Mouse (Mus musculus): ENCODE measurements around the gene Col4a1.

The Col4a1 gene

DNA sequence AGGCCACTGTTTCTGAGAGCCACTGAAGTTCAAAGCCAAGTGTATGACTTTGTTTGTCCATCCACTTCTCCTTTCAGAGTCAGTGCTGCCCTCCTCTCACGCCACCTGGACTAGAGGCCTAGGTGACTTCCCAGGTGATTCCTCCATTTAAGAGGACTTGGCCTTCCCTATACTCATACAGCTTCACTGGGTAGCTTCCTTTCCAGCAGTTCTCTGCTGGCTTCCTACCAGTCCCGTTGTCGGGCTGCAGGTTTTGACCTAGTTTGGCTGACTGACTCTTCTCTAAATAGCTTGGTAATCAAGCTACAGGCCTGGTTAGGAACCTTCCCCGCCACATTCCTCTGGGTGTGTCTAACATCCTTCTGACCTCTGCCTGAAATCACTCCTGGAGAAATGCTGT is 18.9 kb upstream of the Col4a1 start:
- no peak for DNase-seq (ENCODE audit: low read depth)

- DNase-seq (ENCODE audit: low read depth) = no peak
Observed at GRCm38 (mm10) chr8:11327722-11328417, 15.2 kb upstream of the Col4a1 start.

GRCm38 (mm10) chr8:11327298-11327697 is 14.7 kb upstream of the Col4a1 start:
- DNase-seq (ENCODE audit: low read depth) = no peak

DNA sequence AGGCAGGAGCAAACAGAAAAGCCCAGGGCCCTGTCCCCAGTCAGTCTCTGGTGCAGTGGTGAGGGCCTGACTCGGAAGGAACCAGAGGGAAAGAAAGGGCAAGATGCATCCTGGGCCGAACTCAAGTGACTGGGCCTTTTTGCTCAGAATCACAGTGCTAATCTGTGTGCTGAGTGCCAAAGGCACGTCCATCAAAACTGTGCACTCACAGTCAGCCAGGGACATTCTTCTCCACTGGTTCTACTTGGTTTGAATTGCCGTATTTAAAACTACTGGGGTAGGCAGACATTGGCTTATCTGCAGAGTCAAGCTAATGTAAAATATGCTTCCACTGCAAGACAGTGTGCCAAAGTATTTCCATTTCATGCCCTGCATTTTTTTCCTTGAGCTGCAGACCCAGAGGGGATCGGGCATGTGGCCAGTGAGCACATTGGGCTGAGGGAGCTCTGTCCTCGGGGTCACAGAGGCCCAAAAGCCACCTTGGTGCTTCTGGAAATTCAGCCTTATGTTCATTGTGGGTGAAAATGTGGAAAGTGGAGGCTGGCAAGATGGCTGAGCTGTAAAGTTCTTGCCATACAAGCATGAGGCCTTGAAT is 12.3 kb upstream of the Col4a1 start:
- DNase-seq (ENCODE audit: low read depth) = no peak

DNA sequence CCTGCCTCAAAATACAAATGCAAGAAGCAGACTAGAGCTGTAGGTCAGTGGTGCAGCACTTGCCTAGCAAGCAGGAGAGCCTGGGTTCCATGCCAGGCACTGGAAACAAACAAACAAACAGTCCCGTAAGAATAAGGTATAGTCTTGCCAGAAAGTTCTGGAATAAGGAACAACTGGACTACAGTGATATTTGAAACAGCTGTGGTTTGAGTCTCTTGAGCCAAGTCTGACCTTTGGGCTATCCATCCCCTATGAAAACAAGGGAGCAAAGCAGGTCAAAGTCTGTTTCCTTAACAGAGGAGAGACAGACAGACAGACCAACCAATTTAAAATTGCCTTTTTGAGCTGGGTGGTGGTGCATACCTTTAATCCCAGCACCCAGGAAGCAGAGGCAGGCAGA is 11.1 kb upstream of the Col4a1 start:
- DNase-seq (ENCODE audit: low read depth) = no peak

- DNase-seq (ENCODE audit: low read depth) = no peak
Observed at GRCm38 (mm10) chr8:11322724-11323585, 10.3 kb upstream of the Col4a1 start.

DNA sequence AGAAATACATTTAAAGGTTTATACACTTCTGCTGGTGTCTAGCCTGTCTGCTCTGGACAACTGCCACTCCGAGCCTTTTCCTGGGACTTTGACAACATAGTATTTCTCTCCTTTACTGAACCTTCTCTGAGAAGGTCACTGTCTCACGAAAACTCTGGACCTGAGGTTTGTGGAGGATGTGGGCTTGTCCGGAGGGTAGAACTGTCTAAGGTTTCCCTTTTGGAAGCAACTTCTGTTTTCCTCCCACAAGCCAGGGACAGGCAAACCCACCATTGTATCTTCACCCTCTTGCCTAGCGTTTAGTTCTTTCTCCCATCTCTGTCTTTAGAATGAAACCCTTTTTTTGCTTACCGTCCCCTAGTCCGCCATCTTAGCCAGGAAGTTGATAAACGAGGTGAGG is 9.2 kb upstream of the Col4a1 start:
- no peak for DNase-seq (ENCODE audit: low read depth)

- DNase-seq (ENCODE audit: low read depth) = no peak
Observed at GRCm38 (mm10) chr8:11319405-11319804, 6.8 kb upstream of the Col4a1 start.

DNA sequence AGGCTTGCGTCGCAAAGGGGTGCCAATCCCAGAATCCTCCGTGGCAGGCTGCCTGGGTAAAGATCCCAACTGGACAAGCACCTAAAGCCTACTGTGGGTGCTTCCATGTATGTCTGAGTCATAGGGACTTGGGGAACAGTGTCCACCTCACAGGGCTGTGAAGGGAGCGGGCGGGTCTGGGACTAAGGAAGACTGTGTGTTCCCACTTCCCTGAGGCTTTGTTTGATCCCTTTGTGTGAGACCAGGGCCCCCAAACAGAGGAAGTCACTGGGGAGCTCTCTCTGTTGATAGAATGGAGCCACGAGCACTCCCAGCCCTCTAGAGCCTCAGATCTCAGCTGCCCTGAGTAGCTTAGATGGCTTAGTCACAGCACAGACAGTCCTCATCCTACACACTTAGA is 3.5 kb upstream of the Col4a1 start:
- DNase-seq (ENCODE audit: low read depth) = no peak

DNA sequence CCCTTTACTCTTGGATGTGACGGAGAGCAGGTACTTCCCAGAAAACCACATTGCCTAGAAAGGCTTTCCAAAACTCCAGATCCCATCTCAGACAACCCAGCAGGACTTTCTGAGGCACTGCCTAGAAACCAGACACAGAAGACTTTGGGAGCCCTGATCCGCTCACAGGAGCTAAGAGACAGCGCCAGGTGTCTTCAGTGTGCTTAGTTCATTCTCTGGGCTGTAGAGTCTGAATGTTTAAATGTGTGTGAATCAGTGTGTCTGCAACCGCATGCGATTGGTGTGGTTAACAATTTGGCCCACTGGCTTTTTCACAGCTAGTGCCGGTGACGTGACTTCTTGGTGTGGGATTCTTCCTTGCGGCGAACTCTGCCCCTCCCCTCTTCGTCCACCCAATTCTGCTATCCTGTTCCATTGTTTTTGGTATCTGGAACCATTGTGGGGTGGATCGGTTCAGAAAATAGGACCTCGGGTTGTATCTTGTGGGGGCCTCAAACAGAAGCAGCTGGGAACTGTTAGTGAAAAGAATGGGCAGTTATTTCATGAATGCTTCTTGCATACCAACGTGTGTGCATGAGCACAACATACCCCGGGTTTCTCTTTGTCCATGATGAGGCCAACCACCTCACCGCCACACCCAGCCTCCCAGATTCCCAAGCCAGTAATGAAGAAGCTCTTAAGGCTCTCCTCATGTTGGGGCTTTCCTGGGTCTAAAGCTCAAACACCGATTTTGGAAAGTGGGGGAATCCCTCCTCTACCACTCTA is 2.7 kb upstream of the Col4a1 start:
- DNase-seq (ENCODE audit: low read depth) = no peak

GRCm38 (mm10) chr8:11314613-11315012 is 2.0 kb upstream of the Col4a1 start:
- no peak for DNase-seq (ENCODE audit: low read depth)

- no peak for DNase-seq (ENCODE audit: low read depth)
Observed at GRCm38 (mm10) chr8:11313176-11314111, 818 bp upstream of the Col4a1 start.

DNA sequence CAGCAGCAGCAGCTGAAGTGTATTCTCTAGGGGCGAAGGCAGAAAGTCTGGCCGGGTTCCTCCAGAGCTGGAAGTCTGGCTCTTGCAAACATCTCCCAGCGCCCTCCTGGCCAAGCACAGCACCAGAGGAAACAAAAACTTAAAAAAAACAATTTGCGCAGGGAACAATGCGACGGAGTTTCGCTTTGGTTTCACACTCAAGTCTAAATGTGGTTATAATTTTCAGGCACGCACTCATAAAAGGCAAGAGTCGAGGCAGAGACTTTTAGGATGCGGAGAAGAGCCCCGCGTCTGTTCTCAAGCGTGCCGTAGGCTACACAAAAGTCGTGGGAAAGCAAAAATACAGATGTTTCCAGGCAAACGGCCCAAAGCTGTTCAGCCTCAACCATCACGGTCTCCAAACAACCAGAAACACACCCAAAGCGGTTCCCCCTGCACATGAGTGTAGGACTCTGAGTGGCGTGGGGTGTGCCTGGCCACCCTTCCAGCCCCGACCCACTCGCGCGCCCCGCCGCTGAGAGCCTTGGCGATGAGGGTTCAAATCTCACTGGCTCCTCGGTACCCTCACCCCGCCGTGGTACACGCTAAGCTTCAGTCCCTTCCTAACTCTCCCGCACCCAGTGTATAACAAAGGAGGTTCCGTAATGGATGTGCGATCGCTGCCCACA is 811 bp downstream of the Col4a1 start:
- DNase-seq (ENCODE audit: low read depth) = no peak

DNA sequence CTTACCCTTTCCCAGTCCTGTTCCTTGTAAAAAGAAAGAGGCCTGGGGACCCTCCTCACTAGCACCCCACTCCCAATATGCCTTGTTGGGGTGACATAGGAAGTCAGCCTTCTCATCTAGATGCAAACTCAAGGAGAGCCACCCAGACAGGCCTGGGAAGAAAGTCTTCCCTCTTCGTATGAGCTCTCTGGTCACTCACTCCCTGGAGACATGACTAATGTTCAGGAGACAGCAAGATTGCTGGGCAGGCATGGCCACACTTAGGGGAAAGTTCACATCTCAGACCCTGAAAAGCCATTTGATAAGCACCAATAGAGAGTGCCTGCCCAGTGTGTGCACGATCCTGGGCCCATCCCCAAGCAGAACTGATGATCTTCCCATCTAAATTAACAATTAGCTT is 2.6 kb downstream of the Col4a1 start:
- no peak for DNase-seq (ENCODE audit: low read depth)

DNA sequence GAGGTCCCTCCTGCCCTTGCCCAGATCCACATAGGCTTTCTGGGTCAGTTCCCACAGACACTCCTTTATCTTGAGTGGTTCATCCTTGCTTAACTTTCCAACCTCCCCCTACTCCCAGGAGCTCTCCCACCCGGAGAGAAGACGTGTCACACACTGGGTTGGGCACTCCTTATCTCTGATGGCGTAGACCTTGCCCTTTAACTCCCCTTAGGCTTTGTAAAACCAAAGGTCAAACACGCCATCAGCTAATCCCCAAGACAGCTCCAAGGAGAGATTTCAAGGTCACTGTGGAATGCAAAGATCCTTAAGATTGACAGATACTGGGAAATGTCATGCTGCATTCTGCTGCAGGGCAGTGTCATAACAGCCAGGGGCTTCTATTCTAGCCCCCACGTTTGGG is 3.4 kb downstream of the Col4a1 start:
- no peak for DNase-seq (ENCODE audit: low read depth)

DNA sequence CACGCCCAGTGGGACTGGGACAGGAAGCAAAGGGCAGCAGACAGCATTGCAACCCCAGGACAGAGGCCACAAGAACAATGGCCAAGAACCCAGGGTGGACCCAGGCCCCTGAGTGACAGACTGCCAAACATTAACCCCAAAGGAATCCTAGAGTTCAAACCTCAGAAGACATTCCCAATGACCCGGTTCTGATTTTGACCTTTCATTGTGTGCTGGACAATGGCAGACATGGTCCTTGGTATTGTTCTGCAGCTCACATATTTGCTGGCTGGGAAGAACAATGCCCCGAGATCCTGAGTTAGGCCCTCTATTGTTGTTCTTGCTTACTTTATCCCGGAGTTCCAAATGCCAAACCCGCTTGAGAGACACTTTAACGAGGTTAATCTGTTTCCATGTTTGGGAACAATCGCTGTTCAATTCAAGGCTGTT is 4.0 kb downstream of the Col4a1 start:
- no peak for DNase-seq (ENCODE audit: low read depth)

DNA sequence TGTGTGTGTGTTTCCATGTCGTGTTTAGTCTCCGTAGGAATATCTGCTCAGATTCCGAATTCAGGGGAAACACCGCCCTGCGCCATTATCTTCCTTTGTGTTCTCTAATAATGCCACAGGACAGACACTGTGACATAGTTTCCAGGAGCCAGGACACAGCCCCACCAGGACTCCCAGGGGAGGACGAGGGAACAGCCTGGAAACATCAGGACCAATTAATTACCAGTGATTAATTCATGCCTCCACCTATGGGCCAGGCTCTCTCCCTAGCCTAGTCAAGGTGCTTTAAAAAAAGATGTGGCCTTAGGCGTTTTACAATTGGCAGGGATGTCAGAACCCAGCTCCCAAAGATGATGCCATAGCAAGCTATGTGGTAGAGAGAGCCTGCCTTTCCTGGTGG is 5.2 kb downstream of the Col4a1 start:
- DNase-seq (ENCODE audit: low read depth) = no peak

DNA sequence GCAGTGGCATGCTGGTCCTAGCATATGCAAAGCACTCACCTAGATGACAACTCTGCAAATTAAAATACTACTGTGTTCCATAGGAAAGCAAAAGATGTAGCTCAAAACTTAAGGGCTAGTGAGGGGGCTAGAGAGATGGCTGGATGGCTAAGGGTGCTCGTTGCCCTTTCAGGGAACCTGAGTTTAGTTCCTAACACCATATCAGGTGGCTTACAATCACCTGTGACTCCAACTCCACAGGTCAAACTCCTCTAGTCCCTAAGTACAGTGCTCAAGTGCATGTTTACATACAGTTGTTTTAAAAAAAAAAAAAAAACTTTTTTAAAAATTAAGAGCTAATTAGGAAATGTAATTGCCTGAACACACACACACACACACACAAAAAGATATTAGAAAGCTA is 7.1 kb downstream of the Col4a1 start:
- DNase-seq (ENCODE audit: low read depth) = no peak

DNA sequence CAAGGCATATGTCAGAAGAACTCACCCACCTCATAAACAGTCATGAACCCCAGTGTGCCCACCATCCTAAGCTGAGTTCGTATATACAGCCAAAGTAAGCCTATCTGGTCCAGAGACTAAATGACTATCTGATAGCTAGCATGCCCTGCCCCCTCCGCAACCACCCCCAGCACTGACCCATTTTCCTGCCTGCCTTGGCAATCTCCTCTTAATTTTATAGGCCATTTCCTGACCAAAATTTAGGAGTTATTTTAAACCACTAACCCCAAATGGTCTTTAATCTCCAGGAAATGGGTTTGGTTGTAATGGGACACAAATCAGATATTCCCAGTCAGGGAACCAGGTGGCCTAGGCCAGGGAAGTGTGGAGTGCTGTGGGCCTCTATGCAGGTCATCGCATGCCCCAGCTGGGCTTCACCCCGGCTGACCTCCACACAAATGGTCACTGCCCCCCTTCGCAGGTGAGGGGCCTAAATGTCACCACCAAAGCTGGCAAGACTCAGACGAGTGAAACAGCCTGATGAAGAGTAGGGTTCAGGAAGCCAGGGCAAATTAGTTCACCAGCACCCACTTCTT is 8.5 kb downstream of the Col4a1 start:
- DNase-seq (ENCODE audit: low read depth) = no peak

- DNase-seq (ENCODE audit: low read depth) = no peak
Observed at GRCm38 (mm10) chr8:11300436-11300835, 12.2 kb downstream of the Col4a1 start.

DNA sequence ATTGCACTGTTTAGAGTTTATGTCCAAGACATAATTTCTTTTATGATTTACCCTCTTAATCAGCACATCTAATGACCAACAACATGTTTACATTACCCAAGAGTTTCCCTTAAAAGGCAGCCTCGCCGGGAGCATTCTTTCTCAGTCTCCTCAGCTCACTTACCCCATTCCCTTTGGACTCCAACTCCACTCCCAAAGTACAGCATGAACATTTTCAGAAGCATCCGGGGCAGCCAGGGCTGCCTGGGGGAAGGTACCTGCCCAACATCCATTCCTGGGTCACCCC is 13.4 kb downstream of the Col4a1 start:
- DNase-seq (ENCODE audit: low read depth) = no peak
